Mouse (Mus musculus) small intestine, adult 2 months (tissue): ENCODE results near the gene Vamp5. TPM values are rescaled to one million over a fixed set of nuclear protein-coding genes. Genes with fewer than 3 reads are reported as not detected.
A peak's percentile ranks its signal among the peaks of the same experiment; 100 is the strongest.

Experiments
- H3K27ac ChIP-seq: fragments of 200-500 bp; 2 replicates; pipeline ENCODE4 v1.5.1; 2012; ENCODE audit warnings: low read depth, low read length, control low read depth, inconsistent platforms; ENCODE audit not compliant: insufficient read depth
- H3K27me3 ChIP-seq: fragments of 200-500 bp; 2 replicates; pipeline ENCODE4 v1.6.1; 2012; ENCODE audit warnings: mild to moderate bottlenecking, moderate library complexity, low read length, inconsistent platforms; ENCODE audit not compliant: control insufficient read depth, insufficient read depth
- H3K36me3 ChIP-seq: fragments of 200-500 bp; 2 replicates; pipeline ENCODE4 v1.6.1; 2012; ENCODE audit warnings: mild to moderate bottlenecking, low read length, control low read depth, inconsistent platforms; ENCODE audit not compliant: control insufficient read depth, insufficient read depth
- H3K4me1 ChIP-seq: fragments of 200-500 bp; 2 replicates; pipeline ENCODE4 v1.6.1; 2012; ENCODE audit warnings: low read length, inconsistent platforms, mixed read lengths; ENCODE audit not compliant: control insufficient read depth, insufficient read depth, insufficient read length
- H3K4me3 ChIP-seq: fragments of 200-500 bp; 2 replicates; pipeline ENCODE4 v1.5.1; 2012; ENCODE audit warnings: low read depth, mild to moderate bottlenecking, control low read depth, inconsistent platforms, low read length, moderate library complexity
- CTCF ChIP-seq: fragments of 200-500 bp; IDR thresholded peaks from 2 replicates; pipeline ENCODE4 v1.5.1; 2012; ENCODE audit warnings: low read depth, mild to moderate bottlenecking, control low read depth, inconsistent platforms, low read length, moderate library complexity, mixed read lengths; ENCODE audit not compliant: insufficient replicate concordance, insufficient read length; ENCODE audit errors: extremely low read depth
- POLR2A ChIP-seq: fragments of 200-500 bp; IDR thresholded peaks from 2 replicates; pipeline ENCODE4 v1.6.1; 2012; ENCODE audit warnings: low read depth, mild to moderate bottlenecking, control low read depth, inconsistent platforms, low read length, moderate library complexity
- WGBS: fragments of 180-500 bp; shearing (Covaris S2); methylation state at CpG from one replicate; pipeline ENCODE4 v1.1.7; 2018; 5-methylcytosine and 5-hydroxymethylcytosine counted together
- polyA plus RNA-seq: library from polyadenylated mRNA; depleted of rRNA; stranded (reverse); fragments of >200 nt; gene quantifications from 2 replicates; pipeline ENCODE4 v1.2.3, GENCODE M21; 2012

The Vamp5 gene
- polyA plus RNA-seq, 1 experiment: 19.8 TPM

GRCm38 (mm10) chr6:72352636-72353405 lies 27.4 kb downstream of the Vamp5 start:
- H3K4me1 ChIP-seq: peaks cover 20% of the 10 kb centered on the region

GRCm38 (mm10) chr6:72350214-72350613 lies 30.1 kb downstream of the Vamp5 start:
- 66% methylated on average over 2 of the region's 2 CpGs for WGBS
- H3K27ac ChIP-seq: no peak overlapping the region
- H3K36me3 ChIP-seq: peaks cover 25% of the 10 kb centered on the region
- H3K4me3 ChIP-seq: no peak overlapping the region
- TF ChIP-seq CTCF: no peak
- TF ChIP-seq POLR2A: no peak
- peaks cover 18% of the 10 kb centered on the region for H3K4me1 ChIP-seq
- no peaks in the 10 kb centered on the region for H3K27me3 ChIP-seq

More at GRCm38 (mm10) chr6:72352636-72353405, 27.4 kb downstream of the Vamp5 start:
- peaks cover 25% of the 10 kb centered on the region for H3K36me3 ChIP-seq
- H3K27me3 ChIP-seq: no peaks in the 10 kb centered on the region
- no peak for TF ChIP-seq POLR2A
- TF ChIP-seq CTCF: no peak
- no peak overlapping the region for H3K4me3 ChIP-seq
- WGBS: 61% methylated on average over 5 of the region's 5 CpGs
- no peak overlapping the region for H3K27ac ChIP-seq

GRCm38 (mm10) chr6:72348411-72348810 lies 31.9 kb downstream of the Vamp5 start:
- H3K27ac ChIP-seq: no peak overlapping the region
- 81% methylated on average over 10 of the region's 10 CpGs for WGBS
- peaks cover 9% of the 10 kb centered on the region for H3K4me1 ChIP-seq
- peak overlapping the region; percentile 3; the same call in 1 of the 2 replicates for H3K4me3 ChIP-seq
- H3K27me3 ChIP-seq: no peaks in the 10 kb centered on the region
- TF ChIP-seq POLR2A (no peak), CTCF (no peak)
- peaks cover 25% of the 10 kb centered on the region for H3K36me3 ChIP-seq

GRCm38 (mm10) chr6:72347166-72347941 lies 32.9 kb downstream of the Vamp5 start, which contains the start of gene 0610030E20Rik:
Gene 0610030E20Rik (plus strand): TSS chr6:72347317.
- peak within 1 kb of the TSS; percentile 99 for H3K4me3 ChIP-seq
- H3K27ac ChIP-seq: peak within 1 kb of the TSS; percentile 84
- under 1% methylated on average over 72 of the region's 72 CpGs for WGBS
- peaks cover 25% of the 10 kb centered on the region for H3K36me3 ChIP-seq
- H3K4me1 ChIP-seq: peaks cover 9% of the 10 kb centered on the region
- peak; percentile 9; the same call in 1 of the 2 replicates for TF ChIP-seq CTCF
- TF ChIP-seq POLR2A: peak; percentile 47; the same call in 1 of the 2 replicates
- no peaks in the 10 kb centered on the region for H3K27me3 ChIP-seq

- Histone ChIP-seq H3K27ac (no peak overlapping the region), H3K4me3 (no peak overlapping the region), H3K36me3 (peaks cover 25% of the 10 kb centered on the region), H3K27me3 (no peaks in the 10 kb centered on the region), H3K4me1 (peaks cover 9% of the 10 kb centered on the region)
- TF ChIP-seq CTCF (no peak), POLR2A (no peak)
- WGBS: 85% methylated on average over 4 of the region's 4 CpGs
Observed at GRCm38 (mm10) chr6:72346261-72346660, 34.0 kb downstream of the Vamp5 start.

- no peak overlapping the region for H3K4me3 ChIP-seq
- WGBS: 38% methylated on average over 6 of the region's 6 CpGs
Observed at GRCm38 (mm10) chr6:72345633-72346032, 34.6 kb downstream of the Vamp5 start.

More at GRCm38 (mm10) chr6:72345633-72346032, 34.6 kb downstream of the Vamp5 start:
- Histone ChIP-seq H3K27ac (no peak overlapping the region), H3K4me1 (peaks cover 9% of the 10 kb centered on the region), H3K27me3 (no peaks in the 10 kb centered on the region), H3K36me3 (peaks cover 20% of the 10 kb centered on the region)
- no peak for TF ChIP-seq POLR2A
- TF ChIP-seq CTCF: no peak
